Mouse (Mus musculus): ENCODE results near the gene Lap3. TPM values are rescaled to one million over a fixed set of nuclear protein-coding genes. Genes with fewer than 3 reads are reported as not detected.
A peak's percentile ranks its signal among the peaks of the same experiment; 100 is the strongest.

Gene Lap3
- polyA plus RNA-seq, 1 experiment from 2014 or later, result 62.5 TPM

GRCm38 (mm10) chr5:45521601-45522000 lies 28.4 kb downstream of the Lap3 start:
- no peak overlapping the region for H3K27ac ChIP-seq
- ATAC-seq (replicated peaks; ENCODE audit: insufficient number of reproducible peaks, insufficient read depth, low FRiP score, low read depth), result no peak
- H3K4me2 ChIP-seq, result peak overlapping the region; percentile 92
- WGBS, result 88% methylated on average over 6 of the region's 6 CpGs
- H3K4me3 ChIP-seq, result 0 out of 2 replicates have a peak overlapping the region, but pooled peaks have one; percentile 75
- peaks cover 20% of the 10 kb centered on the region for H3K4me1 ChIP-seq (replicated peaks)
- H3K9me3 ChIP-seq (replicated peaks), result no peaks in the 10 kb centered on the region
- no peak overlapping the region for H3K9ac ChIP-seq
- H3K27me3 ChIP-seq, result no peaks in the 10 kb centered on the region
- peaks cover 27% of the 10 kb centered on the region for H3K36me3 ChIP-seq

DNA sequence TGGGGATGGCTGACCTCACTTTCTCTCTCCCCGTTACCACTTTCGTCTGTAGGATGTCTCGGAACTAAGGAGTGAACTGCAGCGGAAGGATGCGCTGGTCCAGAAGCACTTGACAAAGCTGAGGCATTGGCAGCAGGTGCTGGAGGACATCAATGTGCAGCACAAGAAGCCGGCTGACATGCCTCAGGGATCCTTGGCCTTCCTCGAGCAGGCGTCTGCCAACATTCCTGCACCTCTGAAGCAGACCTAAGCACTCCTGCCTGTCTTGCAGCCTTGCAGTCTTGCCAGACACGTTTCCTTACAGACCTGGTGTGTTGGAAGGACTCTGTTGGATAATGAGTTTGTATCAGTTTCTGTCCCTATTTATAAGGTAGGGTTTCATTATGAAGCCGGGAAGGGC lies 31.9 kb downstream of the Lap3 start:
- H3K27ac ChIP-seq, result no peak overlapping the region
- no peaks in the 10 kb centered on the region for H3K9me3 ChIP-seq (replicated peaks)
- peaks cover 52% of the 10 kb centered on the region for H3K36me3 ChIP-seq
- no peak overlapping the region for H3K9ac ChIP-seq
- no peak overlapping the region for H3K4me2 ChIP-seq
- WGBS, result 88% methylated on average over 10 of the region's 10 CpGs
- no peak for ATAC-seq (replicated peaks; ENCODE audit: insufficient number of reproducible peaks, insufficient read depth, low FRiP score, low read depth)
- H3K4me1 ChIP-seq (replicated peaks), result peaks cover 16% of the 10 kb centered on the region
- no peaks in the 10 kb centered on the region for H3K27me3 ChIP-seq
- H3K4me3 ChIP-seq, result no peak overlapping the region

GRCm38 (mm10) chr5:45526338-45526737 lies 33.2 kb downstream of the Lap3 start:
- H3K9ac ChIP-seq, result no peak overlapping the region
- no peak for ATAC-seq (replicated peaks; ENCODE audit: insufficient number of reproducible peaks, insufficient read depth, low FRiP score, low read depth)
- peaks cover 8% of the 10 kb centered on the region for H3K4me1 ChIP-seq (replicated peaks)
- H3K4me3 ChIP-seq, result no peak overlapping the region
- no peaks in the 10 kb centered on the region for H3K9me3 ChIP-seq (replicated peaks)
- H3K36me3 ChIP-seq, result peaks cover 57% of the 10 kb centered on the region
- no peak overlapping the region for H3K4me2 ChIP-seq
- H3K27ac ChIP-seq, result no peak overlapping the region
- 93% methylated on average over 4 of the region's 4 CpGs for WGBS
- no peaks in the 10 kb centered on the region for H3K27me3 ChIP-seq

- Histone ChIP-seq H3K9me3 (replicated peaks) (no peaks in the 10 kb centered on the region), H3K36me3 (peaks cover 48% of the 10 kb centered on the region), H3K4me1 (replicated peaks) (no peaks in the 10 kb centered on the region), H3K27ac (no peak overlapping the region), H3K9ac (no peak overlapping the region), H3K4me2 (no peak overlapping the region), H3K4me3 (no peak overlapping the region), H3K27me3 (no peaks in the 10 kb centered on the region)
- no peak for ATAC-seq (replicated peaks; ENCODE audit: insufficient number of reproducible peaks, insufficient read depth, low FRiP score, low read depth)
- 79% methylated on average over 3 of the region's 3 CpGs for WGBS
Observed at GRCm38 (mm10) chr5:45529696-45530095, 36.5 kb downstream of the Lap3 start.

GRCm38 (mm10) chr5:45534319-45535098 lies 41.3 kb downstream of the Lap3 start:
- H3K9me3 ChIP-seq (replicated peaks), result no peaks in the 10 kb centered on the region
- H3K9ac ChIP-seq, result no peak overlapping the region
- ATAC-seq (replicated peaks; ENCODE audit: insufficient number of reproducible peaks, insufficient read depth, low FRiP score, low read depth), result no peak
- WGBS, result 4% methylated on average over 17 of the region's 17 CpGs
- H3K4me1 ChIP-seq (replicated peaks), result no peaks in the 10 kb centered on the region
- H3K27me3 ChIP-seq, result no peaks in the 10 kb centered on the region
- H3K4me3 ChIP-seq, result no peak overlapping the region
- no peak overlapping the region for H3K27ac ChIP-seq
- H3K4me2 ChIP-seq, result no peak overlapping the region
- H3K36me3 ChIP-seq, result peaks cover 9% of the 10 kb centered on the region; the same call in 1 of the 2 replicates

GRCm38 (mm10) chr5:45535177-45535576 lies 42.0 kb downstream of the Lap3 start:
- H3K36me3 ChIP-seq, result peaks cover 8% of the 10 kb centered on the region; the same call in 1 of the 2 replicates
- H3K4me2 ChIP-seq, result no peak overlapping the region
- 51% methylated on average over 4 of the region's 4 CpGs for WGBS
- no peak for ATAC-seq (replicated peaks; ENCODE audit: insufficient number of reproducible peaks, insufficient read depth, low FRiP score, low read depth)
- H3K27me3 ChIP-seq, result no peaks in the 10 kb centered on the region
- no peak overlapping the region for H3K9ac ChIP-seq
- H3K4me3 ChIP-seq, result no peak overlapping the region
- H3K27ac ChIP-seq, result no peak overlapping the region
- H3K9me3 ChIP-seq (replicated peaks), result no peaks in the 10 kb centered on the region
- H3K4me1 ChIP-seq (replicated peaks), result no peaks in the 10 kb centered on the region

DNA sequence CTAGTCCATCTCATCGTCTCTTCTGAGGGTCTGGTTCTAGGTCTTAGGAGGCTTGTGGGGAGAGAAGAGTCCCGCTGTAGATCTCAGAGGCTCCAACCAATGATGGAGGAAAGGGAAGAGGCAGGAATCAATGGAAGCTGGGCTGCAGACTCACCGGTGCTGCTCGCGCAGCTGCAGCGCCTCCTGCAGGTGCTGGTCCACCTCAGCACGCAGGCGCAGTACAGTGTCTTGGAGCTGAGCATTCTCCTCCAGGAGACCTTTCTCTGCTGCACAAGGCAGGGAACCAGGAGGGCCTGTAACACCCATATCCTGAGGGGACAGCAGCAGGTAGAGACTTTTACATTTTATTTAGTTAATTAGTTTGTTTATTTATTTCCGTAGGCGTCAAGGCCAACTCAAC lies 46.3 kb downstream of the Lap3 start:
- H3K4me2 ChIP-seq, result no peak overlapping the region
- H3K4me3 ChIP-seq, result no peak overlapping the region
- H3K27ac ChIP-seq, result no peak overlapping the region
- 43% methylated on average over 10 of the region's 10 CpGs for WGBS
- no peak overlapping the region for H3K9ac ChIP-seq
- H3K4me1 ChIP-seq (replicated peaks), result no peaks in the 10 kb centered on the region
- H3K27me3 ChIP-seq, result no peaks in the 10 kb centered on the region
- no peaks in the 10 kb centered on the region for H3K36me3 ChIP-seq
- no peak for ATAC-seq (replicated peaks; ENCODE audit: insufficient number of reproducible peaks, insufficient read depth, low FRiP score, low read depth)
- no peaks in the 10 kb centered on the region for H3K9me3 ChIP-seq (replicated peaks)

DNA sequence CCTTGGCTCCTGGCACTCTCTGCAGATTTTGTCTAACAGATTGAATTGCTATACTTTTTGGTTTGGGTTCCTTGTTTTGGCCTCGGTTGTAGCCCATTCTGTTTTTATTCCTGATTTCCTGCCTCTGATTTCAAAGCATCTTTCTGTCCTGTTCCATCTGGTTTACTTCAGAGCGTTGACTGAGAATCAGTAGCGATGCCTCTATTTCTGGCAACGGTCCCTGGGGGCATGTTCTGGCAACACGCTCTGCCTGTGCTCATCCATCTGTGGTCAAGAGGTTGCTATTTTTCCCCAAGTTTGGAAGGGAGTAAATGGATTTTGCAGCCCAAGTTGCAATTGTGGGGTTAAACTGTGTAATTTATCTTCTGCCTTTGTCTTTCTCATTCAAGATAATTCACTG lies 50.2 kb downstream of the Lap3 start:
- H3K27ac ChIP-seq, result no peak overlapping the region
- H3K4me3 ChIP-seq, result no peak overlapping the region
- no peaks in the 10 kb centered on the region for H3K27me3 ChIP-seq
- H3K9ac ChIP-seq, result no peak overlapping the region
- no peaks in the 10 kb centered on the region for H3K4me1 ChIP-seq (replicated peaks)
- no peaks in the 10 kb centered on the region for H3K36me3 ChIP-seq
- WGBS, result 46% methylated on average over 5 of the region's 5 CpGs
- ATAC-seq (replicated peaks; ENCODE audit: insufficient number of reproducible peaks, insufficient read depth, low FRiP score, low read depth), result no peak
- H3K9me3 ChIP-seq (replicated peaks), result no peaks in the 10 kb centered on the region
- no peak overlapping the region for H3K4me2 ChIP-seq

DNA sequence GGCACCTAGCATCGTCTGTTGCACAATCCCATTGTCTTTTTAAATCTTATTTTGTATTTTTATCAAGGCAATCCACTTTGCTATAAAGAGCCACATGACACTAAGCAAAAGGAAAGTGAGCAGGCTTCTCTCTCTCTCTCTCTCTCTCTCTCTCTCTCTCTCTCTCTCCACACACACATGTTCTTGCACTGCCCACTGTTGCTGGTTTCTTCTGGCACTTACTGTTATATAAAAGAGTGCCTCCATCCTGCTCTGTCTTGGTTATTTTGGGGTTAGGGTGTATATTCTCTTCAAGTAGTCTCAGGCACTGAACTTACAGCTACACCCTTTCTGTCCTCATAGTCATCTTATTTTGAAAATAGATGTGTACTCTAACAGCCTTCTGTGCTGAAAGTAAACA lies 56.4 kb downstream of the Lap3 start:
- WGBS, result 82% methylated on average over 1 of the region's 1 CpGs
- no peaks in the 10 kb centered on the region for H3K4me1 ChIP-seq (replicated peaks)
- H3K27me3 ChIP-seq, result no peaks in the 10 kb centered on the region
- H3K4me3 ChIP-seq, result no peak overlapping the region
- H3K36me3 ChIP-seq, result no peaks in the 10 kb centered on the region
- no peak overlapping the region for H3K27ac ChIP-seq
- H3K4me2 ChIP-seq, result no peak overlapping the region
- no peaks in the 10 kb centered on the region for H3K9me3 ChIP-seq (replicated peaks)
- no peak overlapping the region for H3K9ac ChIP-seq
- ATAC-seq (replicated peaks; ENCODE audit: insufficient number of reproducible peaks, insufficient read depth, low FRiP score, low read depth), result no peak

Other genes with a start within 250 kb of the Lap3 start
- gene Qdpr, start 43.1 kb upstream of the Lap3 start, polyA plus RNA-seq (2015; fragmentation: Nextera tagmentation; extraction: Ambion mirVana), result 100 and 106 TPM in 2 replicates
- gene Clrn2, start 39.6 kb upstream of the Lap3 start, polyA plus RNA-seq (2015; fragmentation: Nextera tagmentation; extraction: Ambion mirVana), result not detected in 2 replicates
- gene Med28, start 26.9 kb downstream of the Lap3 start, polyA plus RNA-seq (2015; fragmentation: Nextera tagmentation; extraction: Ambion mirVana), result 149 and 164 TPM in 2 replicates
- 0.24 and 0.39 TPM in 2 replicates for gene Fam184b, start 146.2 kb downstream of the Lap3 start, polyA plus RNA-seq (2015; fragmentation: Nextera tagmentation; extraction: Ambion mirVana)
- 27.0 and 31.6 TPM in 2 replicates for gene Ncapg, start 176.5 kb downstream of the Lap3 start, polyA plus RNA-seq (2015; fragmentation: Nextera tagmentation; extraction: Ambion mirVana)

Measured in heart, embryonic 15.5 days (tissue).